Mouse (Mus musculus) c-Kit-positive CD71-positive TER-119-negative erythroid progenitor cells, embryonic 14.5 days (primary cell): ENCODE results near the gene Nsun2.

Source experiments
- DNase-seq: peaks from one replicate; pipeline ENCODE4 v3.0.0-alpha.2; 2013; ENCODE audit warnings: low read depth

Gene Nsun2

GRCm38 (mm10) chr13:69636375-69636774 lies 102.8 kb downstream of the Nsun2 start:
- DNase-seq = no peak

GRCm38 (mm10) chr13:69636816-69637215 lies 103.3 kb downstream of the Nsun2 start:
- DNase-seq = no peak

GRCm38 (mm10) chr13:69637657-69638056 lies 104.1 kb downstream of the Nsun2 start:
- no peak for DNase-seq

- no peak for DNase-seq
Measured at GRCm38 (mm10) chr13:69638108-69638626, 104.6 kb downstream of the Nsun2 start.

GRCm38 (mm10) chr13:69639251-69639650 lies 105.7 kb downstream of the Nsun2 start:
- DNase-seq = no peak

GRCm38 (mm10) chr13:69640126-69640525 lies 106.6 kb downstream of the Nsun2 start:
- no peak for DNase-seq

GRCm38 (mm10) chr13:69640541-69640940 lies 107.0 kb downstream of the Nsun2 start:
- no peak for DNase-seq

- DNase-seq = no peak
Measured at GRCm38 (mm10) chr13:69641017-69641416, 107.5 kb downstream of the Nsun2 start.

- no peak for DNase-seq
Measured at GRCm38 (mm10) chr13:69642656-69643216, 109.2 kb downstream of the Nsun2 start.

GRCm38 (mm10) chr13:69643937-69644336 lies 110.4 kb downstream of the Nsun2 start:
- no peak for DNase-seq

- no peak for DNase-seq
Measured at GRCm38 (mm10) chr13:69644427-69645166, 111.1 kb downstream of the Nsun2 start.

- no peak for DNase-seq
Measured at GRCm38 (mm10) chr13:69645694-69646423, 112.3 kb downstream of the Nsun2 start.

- DNase-seq = no peak
Measured at GRCm38 (mm10) chr13:69646481-69646880, 112.9 kb downstream of the Nsun2 start.

GRCm38 (mm10) chr13:69654508-69654907 lies 121.0 kb downstream of the Nsun2 start:
- DNase-seq = no peak

GRCm38 (mm10) chr13:69672121-69672520 lies 138.6 kb downstream of the Nsun2 start:
- no peak for DNase-seq

- no peak for DNase-seq
Measured at GRCm38 (mm10) chr13:69672565-69672964, 139.0 kb downstream of the Nsun2 start.

GRCm38 (mm10) chr13:69673197-69673920 lies 139.8 kb downstream of the Nsun2 start:
- DNase-seq = no peak

GRCm38 (mm10) chr13:69673921-69674618 lies 140.5 kb downstream of the Nsun2 start:
- no peak for DNase-seq
